Mouse (Mus musculus): Measurements from ENCODE around the gene Clcnkb.

Clcnkb gene

DNA sequence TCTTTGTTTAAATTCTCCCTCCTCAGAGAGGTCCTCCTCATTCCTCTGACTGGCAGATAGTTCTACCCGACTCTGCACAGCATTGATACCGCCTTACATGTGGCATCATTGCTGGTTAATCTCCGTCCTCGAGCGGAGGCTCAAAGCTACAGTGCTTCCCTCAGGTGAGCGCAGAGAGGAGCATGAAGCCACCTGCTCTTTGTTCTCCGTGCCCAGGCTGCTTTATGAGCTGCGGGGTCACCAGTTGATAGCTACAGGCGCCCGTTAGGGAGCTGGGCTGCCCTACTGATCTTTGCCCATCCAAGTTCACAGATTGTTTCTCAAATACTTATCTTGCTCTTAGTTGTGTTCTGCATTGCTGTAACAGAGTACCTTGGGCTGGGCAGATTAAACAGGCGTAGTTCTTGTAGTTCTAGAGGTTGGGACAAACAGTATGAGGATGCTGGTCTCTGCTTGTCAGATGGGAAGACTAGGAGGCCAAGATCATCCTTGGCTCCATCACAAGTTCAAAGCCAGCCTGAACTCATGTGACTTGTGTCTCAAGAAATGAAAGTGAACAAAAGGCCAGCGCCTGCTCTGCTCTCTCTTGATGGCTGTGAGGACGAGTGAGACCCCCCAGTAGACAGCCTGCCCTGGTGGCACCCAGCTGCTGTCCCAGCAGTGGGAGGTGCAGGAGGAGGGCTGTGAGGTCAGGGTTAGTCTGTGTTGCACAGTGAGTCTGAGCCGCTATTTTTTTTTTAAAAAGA, 40.6 kb upstream of the Clcnkb start:
- H3K4me3 ChIP-seq (replicated peaks; ENCODE audit: low read length) = no peak overlapping the region
- H3K27me3 ChIP-seq (ENCODE audit: insufficient read depth, low read length) = no peaks in the 10 kb centered on the region

GRCm38 (mm10) chr4:141455526-141455925, 39.7 kb upstream of the Clcnkb start:
- no peak for TF ChIP-seq POU5F1 (IDR thresholded peaks at IDR 0.05; ENCODE audit: borderline replicate concordance, low read length)
- TF ChIP-seq NANOG (IDR thresholded peaks at IDR 0.05; ENCODE audit: borderline replicate concordance, low read length) = no peak
- TF ChIP-seq CTCF (conservative IDR thresholded peaks at IDR 0.05; ENCODE audit: low read length) = no peak
- Histone ChIP-seq H3K9me3 (ENCODE audit: low read length) (no peaks in the 10 kb centered on the region), H3K4me3 (replicated peaks; ENCODE audit: low read length) (no peak overlapping the region), H3K36me3 (ENCODE audit: insufficient read depth, low read length) (peaks cover 47% of the 10 kb centered on the region), H3K27me3 (ENCODE audit: insufficient read depth, low read length) (no peaks in the 10 kb centered on the region), H3K4me1 (replicated peaks; ENCODE audit: low read depth, low read length) (peaks cover 53% of the 10 kb centered on the region)

More for the DNA sequence above, 40.6 kb upstream of the Clcnkb start:
- H3K36me3 ChIP-seq (ENCODE audit: insufficient read depth, low read length) = peaks cover 49% of the 10 kb centered on the region
- no peak for TF ChIP-seq NANOG (IDR thresholded peaks at IDR 0.05; ENCODE audit: borderline replicate concordance, low read length)
- no peak for TF ChIP-seq CTCF (conservative IDR thresholded peaks at IDR 0.05; ENCODE audit: low read length)
- TF ChIP-seq POU5F1 (IDR thresholded peaks at IDR 0.05; ENCODE audit: borderline replicate concordance, low read length) = no peak
- no peaks in the 10 kb centered on the region for H3K9me3 ChIP-seq (ENCODE audit: low read length)
- peaks cover 56% of the 10 kb centered on the region for H3K4me1 ChIP-seq (replicated peaks; ENCODE audit: low read depth, low read length)

GRCm38 (mm10) chr4:141454581-141455350, 39.0 kb upstream of the Clcnkb start:
- peaks cover 50% of the 10 kb centered on the region for H3K4me1 ChIP-seq (replicated peaks; ENCODE audit: low read depth, low read length)
- no peaks in the 10 kb centered on the region for H3K27me3 ChIP-seq (ENCODE audit: insufficient read depth, low read length)
- peaks cover 42% of the 10 kb centered on the region for H3K36me3 ChIP-seq (ENCODE audit: insufficient read depth, low read length)
- H3K9me3 ChIP-seq (ENCODE audit: low read length) = no peaks in the 10 kb centered on the region
- no peak for TF ChIP-seq NANOG (IDR thresholded peaks at IDR 0.05; ENCODE audit: borderline replicate concordance, low read length)
- no peak for TF ChIP-seq CTCF (conservative IDR thresholded peaks at IDR 0.05; ENCODE audit: low read length)
- TF ChIP-seq POU5F1 (IDR thresholded peaks at IDR 0.05; ENCODE audit: borderline replicate concordance, low read length) = no peak
- no peak overlapping the region for H3K4me3 ChIP-seq (replicated peaks; ENCODE audit: low read length)

GRCm38 (mm10) chr4:141451916-141452450, 36.2 kb upstream of the Clcnkb start:
- no peak for TF ChIP-seq POU5F1 (IDR thresholded peaks at IDR 0.05; ENCODE audit: borderline replicate concordance, low read length)
- TF ChIP-seq NANOG (IDR thresholded peaks at IDR 0.05; ENCODE audit: borderline replicate concordance, low read length) = no peak
- TF ChIP-seq CTCF (conservative IDR thresholded peaks at IDR 0.05; ENCODE audit: low read length) = no peak
- Histone ChIP-seq H3K4me3 (replicated peaks; ENCODE audit: low read length) (no peak overlapping the region), H3K27me3 (ENCODE audit: insufficient read depth, low read length) (no peaks in the 10 kb centered on the region), H3K36me3 (ENCODE audit: insufficient read depth, low read length) (peaks cover 64% of the 10 kb centered on the region), H3K9me3 (ENCODE audit: low read length) (no peaks in the 10 kb centered on the region), H3K4me1 (replicated peaks; ENCODE audit: low read depth, low read length) (peaks cover 32% of the 10 kb centered on the region)

GRCm38 (mm10) chr4:141451251-141451650, 35.4 kb upstream of the Clcnkb start:
- no peaks in the 10 kb centered on the region for H3K9me3 ChIP-seq (ENCODE audit: low read length)
- no peak overlapping the region for H3K4me3 ChIP-seq (replicated peaks; ENCODE audit: low read length)
- TF ChIP-seq CTCF (conservative IDR thresholded peaks at IDR 0.05; ENCODE audit: low read length) (no peak), POU5F1 (IDR thresholded peaks at IDR 0.05; ENCODE audit: borderline replicate concordance, low read length) (no peak), NANOG (IDR thresholded peaks at IDR 0.05; ENCODE audit: borderline replicate concordance, low read length) (no peak)
- peaks cover 67% of the 10 kb centered on the region for H3K36me3 ChIP-seq (ENCODE audit: insufficient read depth, low read length)
- peaks cover 34% of the 10 kb centered on the region for H3K4me1 ChIP-seq (replicated peaks; ENCODE audit: low read depth, low read length)
- no peaks in the 10 kb centered on the region for H3K27me3 ChIP-seq (ENCODE audit: insufficient read depth, low read length)

GRCm38 (mm10) chr4:141446211-141446610, 30.4 kb upstream of the Clcnkb start:
- Histone ChIP-seq H3K36me3 (ENCODE audit: insufficient read depth, low read length) (peaks cover 30% of the 10 kb centered on the region), H3K4me3 (replicated peaks; ENCODE audit: low read length) (no peak overlapping the region), H3K4me1 (replicated peaks; ENCODE audit: low read depth, low read length) (peaks cover 47% of the 10 kb centered on the region), H3K27me3 (ENCODE audit: insufficient read depth, low read length) (peaks cover 4% of the 10 kb centered on the region; the same call in 1 of the 2 replicates), H3K9me3 (ENCODE audit: low read length) (no peaks in the 10 kb centered on the region)
- no peak for TF ChIP-seq CTCF (conservative IDR thresholded peaks at IDR 0.05; ENCODE audit: low read length)
- no peak for TF ChIP-seq NANOG (IDR thresholded peaks at IDR 0.05; ENCODE audit: borderline replicate concordance, low read length)
- no peak for TF ChIP-seq POU5F1 (IDR thresholded peaks at IDR 0.05; ENCODE audit: borderline replicate concordance, low read length)

DNA sequence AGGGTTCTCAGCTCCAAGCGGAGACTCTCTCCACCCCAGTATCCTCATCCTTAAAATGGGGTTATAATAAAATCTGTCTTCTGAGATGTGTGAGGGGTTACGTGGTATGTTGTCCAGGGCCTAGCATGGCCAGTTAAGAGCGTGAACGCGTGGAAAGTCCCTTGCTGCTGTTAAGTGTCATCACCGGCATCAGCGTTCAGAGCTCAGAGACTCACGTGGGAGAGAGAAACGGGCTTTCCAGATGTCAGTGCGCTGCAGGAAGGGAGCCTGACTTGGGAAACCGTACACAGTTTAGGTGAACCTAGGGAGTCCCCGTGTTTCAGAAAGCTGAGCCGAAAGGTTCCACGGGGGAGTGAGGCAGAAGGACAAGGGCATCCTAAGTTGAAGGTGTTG, 29.5 kb upstream of the Clcnkb start:
- Histone ChIP-seq H3K4me1 (replicated peaks; ENCODE audit: low read depth, low read length) (peaks cover 40% of the 10 kb centered on the region), H3K9me3 (ENCODE audit: low read length) (no peaks in the 10 kb centered on the region), H3K27me3 (ENCODE audit: insufficient read depth, low read length) (peaks cover 4% of the 10 kb centered on the region; the same call in 1 of the 2 replicates), H3K4me3 (replicated peaks; ENCODE audit: low read length) (peak overlapping the region; percentile 97), H3K36me3 (ENCODE audit: insufficient read depth, low read length) (peaks cover 29% of the 10 kb centered on the region)
- no peak for TF ChIP-seq CTCF (conservative IDR thresholded peaks at IDR 0.05; ENCODE audit: low read length)
- no peak for TF ChIP-seq NANOG (IDR thresholded peaks at IDR 0.05; ENCODE audit: borderline replicate concordance, low read length)
- no peak for TF ChIP-seq POU5F1 (IDR thresholded peaks at IDR 0.05; ENCODE audit: borderline replicate concordance, low read length)
